Mouse (Mus musculus): ENCODE measurements around the gene Ly6g6f. TPM values are rescaled to one million over a fixed set of nuclear protein-coding genes. Genes with fewer than 3 reads are reported as not detected.
A peak's percentile ranks its signal among the peaks of the same experiment; 100 is the strongest.

Gene Ly6g6f
- polyA plus RNA-seq, 1 experiment from 2014 or later: 5.1 TPM

GRCm38 (mm10) chr17:35050126-35050750 is 35.2 kb downstream of the Ly6g6f start:
- under 1% methylated on average over 27 of the region's 27 CpGs for WGBS (ENCODE audit: insufficient replicate concordance)
- ATAC-seq (ENCODE audit: insufficient read depth): peak; percentile 23

DNA sequence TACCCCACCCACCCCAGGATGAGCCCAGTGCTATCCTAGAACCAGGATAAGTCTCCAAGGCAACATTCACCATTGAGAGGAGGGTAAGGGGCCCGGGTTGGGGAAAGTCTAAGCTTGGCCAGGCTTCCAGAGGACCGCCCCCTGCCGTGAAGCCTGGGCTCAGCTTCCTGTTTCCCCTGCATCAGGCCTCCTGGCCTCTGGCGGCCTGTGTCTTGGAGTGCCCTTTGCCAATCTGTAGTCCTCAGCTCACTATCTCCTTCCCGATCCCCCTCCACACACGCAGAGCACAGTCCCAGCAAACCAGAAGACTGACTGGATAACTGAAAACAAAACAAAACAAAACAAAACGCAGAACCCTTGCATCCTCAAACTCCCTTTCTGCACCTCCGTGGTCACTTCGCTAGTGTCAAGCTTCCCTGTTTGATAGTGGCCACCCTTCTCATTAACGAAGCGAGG is 35.8 kb downstream of the Ly6g6f start, which contains the start of gene Clic1:
Clic1 (plus strand) TSS at position 406 of the 456 bp plus-strand sequence.
- Histone ChIP-seq H3K27me3 (no peaks in the 10 kb centered on the region), H3K27ac (replicated peaks) (peak within 1 kb of the TSS; percentile 91), H3K4me1 (replicated peaks) (peaks cover 86% of the 10 kb centered on the region), H3K9ac (peak within 1 kb of the TSS; percentile 87), H3K36me3 (replicated peaks) (peaks cover 27% of the 10 kb centered on the region), H3K4me3 (replicated peaks) (peak within 1 kb of the TSS; percentile 72), H3K9me3 (replicated peaks) (no peaks in the 10 kb centered on the region), H3K4me2 (peak within 1 kb of the TSS; percentile 98)
- no peak for ATAC-seq (ENCODE audit: insufficient read depth)
- WGBS (ENCODE audit: insufficient replicate concordance): 1% methylated on average over 11 of the region's 11 CpGs

More at GRCm38 (mm10) chr17:35050126-35050750, 35.2 kb downstream of the Ly6g6f start:
- peaks cover 33% of the 10 kb centered on the region for H3K36me3 ChIP-seq (replicated peaks)
- peak overlapping the region; percentile 87 for H3K9ac ChIP-seq
- H3K4me2 ChIP-seq: peak overlapping the region; percentile 98
- no peaks in the 10 kb centered on the region for H3K9me3 ChIP-seq (replicated peaks)
- no peaks in the 10 kb centered on the region for H3K27me3 ChIP-seq
- peak overlapping the region; percentile 72 for H3K4me3 ChIP-seq (replicated peaks)
- H3K4me1 ChIP-seq (replicated peaks): peaks cover 82% of the 10 kb centered on the region
- H3K27ac ChIP-seq (replicated peaks): peak overlapping the region; percentile 91

- ATAC-seq (ENCODE audit: insufficient read depth): no peak
Observed at GRCm38 (mm10) chr17:35048932-35049440, 36.4 kb downstream of the Ly6g6f start.

GRCm38 (mm10) chr17:35048149-35048931 is 37.1 kb downstream of the Ly6g6f start:
- Histone ChIP-seq H3K4me3 (replicated peaks) (peak overlapping the region; percentile 37), H3K9me3 (replicated peaks) (no peaks in the 10 kb centered on the region), H3K27ac (replicated peaks) (peak overlapping the region; percentile 91), H3K27me3 (no peaks in the 10 kb centered on the region), H3K9ac (peak overlapping the region; percentile 51), H3K4me1 (replicated peaks) (peaks cover 98% of the 10 kb centered on the region), H3K4me2 (peak overlapping the region; percentile 98), H3K36me3 (replicated peaks) (peaks cover 14% of the 10 kb centered on the region)
- 5% methylated on average over 11 of the region's 11 CpGs for WGBS (ENCODE audit: insufficient replicate concordance)
- no peak for ATAC-seq (ENCODE audit: insufficient read depth)

More at GRCm38 (mm10) chr17:35048932-35049440, 36.4 kb downstream of the Ly6g6f start:
- H3K27ac ChIP-seq (replicated peaks): peak overlapping the region; percentile 91
- WGBS (ENCODE audit: insufficient replicate concordance): 32% methylated on average over 5 of the region's 5 CpGs
- H3K4me3 ChIP-seq (replicated peaks): peak overlapping the region; percentile 72; the same call in 1 of the 2 replicates
- H3K4me1 ChIP-seq (replicated peaks): peaks cover 92% of the 10 kb centered on the region
- no peaks in the 10 kb centered on the region for H3K9me3 ChIP-seq (replicated peaks)
- H3K4me2 ChIP-seq: peak overlapping the region; percentile 98
- H3K27me3 ChIP-seq: no peaks in the 10 kb centered on the region
- peaks cover 21% of the 10 kb centered on the region for H3K36me3 ChIP-seq (replicated peaks)
- H3K9ac ChIP-seq: 0 out of 2 replicates have a peak overlapping the region, but pooled peaks have one; percentile 12

- 10% methylated on average over 1 of the region's 1 CpGs for WGBS (ENCODE audit: insufficient replicate concordance)
- Histone ChIP-seq H3K27ac (replicated peaks) (peak overlapping the region; percentile 91), H3K9ac (peak overlapping the region; percentile 51), H3K4me1 (replicated peaks) (peaks cover 94% of the 10 kb centered on the region), H3K4me3 (replicated peaks) (peak overlapping the region; percentile 72), H3K36me3 (replicated peaks) (peaks cover 8% of the 10 kb centered on the region), H3K27me3 (no peaks in the 10 kb centered on the region), H3K9me3 (replicated peaks) (no peaks in the 10 kb centered on the region), H3K4me2 (peak overlapping the region; percentile 98)
- ATAC-seq (ENCODE audit: insufficient read depth): no peak
Observed at GRCm38 (mm10) chr17:35047688-35048087, 37.7 kb downstream of the Ly6g6f start.

DNA sequence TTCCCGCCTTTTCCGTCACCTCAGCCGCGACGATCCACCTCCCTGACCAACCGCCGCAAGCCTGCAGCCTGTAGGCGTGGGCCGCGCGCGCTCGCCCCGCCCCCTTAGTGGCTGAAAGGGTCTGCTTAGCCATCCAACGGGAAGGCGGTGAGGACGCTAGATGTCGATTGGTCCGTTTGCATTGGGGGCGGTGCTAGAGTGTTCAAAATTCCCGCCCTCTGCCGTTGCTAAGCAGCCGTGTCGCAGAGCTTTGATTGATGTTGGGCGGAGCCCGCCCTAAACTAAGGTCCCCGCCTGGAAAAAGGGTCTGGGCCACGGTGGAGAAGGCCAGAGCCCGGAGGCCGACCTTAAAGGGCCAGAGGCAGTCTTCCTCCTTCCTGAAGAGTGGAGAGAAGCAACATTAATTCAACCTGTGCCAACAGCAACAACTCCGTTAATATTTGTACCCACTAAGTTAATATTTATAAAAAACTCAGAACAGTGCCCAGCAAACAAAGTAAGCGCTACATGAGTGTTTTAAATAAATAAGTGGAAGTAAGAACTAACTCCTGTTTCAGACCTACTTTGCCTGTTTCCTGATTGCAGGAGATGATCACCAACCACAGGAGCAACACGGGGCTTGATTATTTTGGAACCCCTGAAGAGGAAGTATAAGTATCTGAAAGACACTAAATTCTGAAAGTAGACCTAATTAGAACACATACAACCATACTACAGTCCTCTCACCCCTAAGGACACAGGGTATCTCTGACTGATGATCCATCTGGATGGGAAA is 38.5 kb downstream of the Ly6g6f start, which contains the start of gene Msh5:
Msh5 (minus strand) TSS at position 65 of the 775 bp plus-strand sequence.
- ATAC-seq (ENCODE audit: insufficient read depth): peak; percentile 87
- Histone ChIP-seq H3K9ac (peak within 1 kb of the TSS; percentile 88), H3K36me3 (replicated peaks) (no peaks in the 10 kb centered on the region), H3K27ac (replicated peaks) (peak within 1 kb of the TSS; percentile 91), H3K4me2 (peak within 1 kb of the TSS; percentile 98), H3K27me3 (no peaks in the 10 kb centered on the region), H3K9me3 (replicated peaks) (no peaks in the 10 kb centered on the region), H3K4me1 (replicated peaks) (peaks cover 91% of the 10 kb centered on the region), H3K4me3 (replicated peaks) (peak within 1 kb of the TSS; percentile 72)
- 2% methylated on average over 33 of the region's 33 CpGs for WGBS (ENCODE audit: insufficient replicate concordance)

DNA sequence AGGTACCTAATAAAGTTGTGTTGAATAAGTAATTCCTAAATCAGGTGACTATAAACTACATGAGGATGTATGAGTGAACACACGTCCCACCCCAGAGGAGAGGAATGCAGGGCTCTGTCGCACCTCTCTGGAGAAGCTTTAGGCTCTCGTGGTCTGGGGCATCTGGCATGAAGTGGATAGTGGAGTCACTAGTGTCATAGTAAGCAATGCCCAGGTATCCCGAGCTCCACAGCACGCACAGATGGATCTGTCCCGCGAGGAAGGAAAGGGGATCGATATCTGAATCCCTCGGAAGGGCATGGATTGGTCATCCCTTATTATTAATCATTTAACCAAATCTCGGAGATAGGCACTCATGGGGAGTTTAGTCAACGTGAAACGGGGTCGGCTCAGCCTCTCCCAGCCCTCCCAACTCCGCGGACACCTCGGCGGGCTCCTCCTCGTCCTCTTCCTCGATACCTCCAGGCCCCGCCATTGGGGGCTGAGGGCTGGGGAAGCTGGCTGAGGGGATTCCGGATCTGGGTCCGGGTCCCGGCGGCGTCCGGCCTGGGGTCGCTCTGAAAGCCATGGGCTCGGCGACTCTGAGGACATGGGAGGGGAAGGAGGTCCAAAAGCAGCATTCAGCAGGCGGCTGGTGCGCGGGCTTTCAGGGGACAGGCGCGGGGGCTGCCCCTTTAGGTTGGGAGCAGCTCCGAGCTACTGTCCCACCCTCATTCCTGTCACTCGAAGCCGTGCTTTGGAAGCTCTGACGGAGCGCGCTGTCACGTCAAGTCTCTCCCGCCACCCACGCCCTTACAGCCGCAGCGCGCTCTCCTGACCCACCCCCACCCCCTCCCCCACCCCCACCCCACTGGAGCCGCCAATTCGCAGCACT is 39.4 kb downstream of the Ly6g6f start:
- H3K4me2 ChIP-seq: peak overlapping the region; percentile 98
- peak overlapping the region; percentile 88 for H3K9ac ChIP-seq
- H3K9me3 ChIP-seq (replicated peaks): no peaks in the 10 kb centered on the region
- ATAC-seq (ENCODE audit: insufficient read depth): no peak
- H3K4me3 ChIP-seq (replicated peaks): peak overlapping the region; percentile 72
- WGBS (ENCODE audit: insufficient replicate concordance): 3% methylated on average over 48 of the region's 48 CpGs
- peaks cover 89% of the 10 kb centered on the region for H3K4me1 ChIP-seq (replicated peaks)
- H3K36me3 ChIP-seq (replicated peaks): no peaks in the 10 kb centered on the region
- peak overlapping the region; percentile 91 for H3K27ac ChIP-seq (replicated peaks)
- H3K27me3 ChIP-seq: no peaks in the 10 kb centered on the region

DNA sequence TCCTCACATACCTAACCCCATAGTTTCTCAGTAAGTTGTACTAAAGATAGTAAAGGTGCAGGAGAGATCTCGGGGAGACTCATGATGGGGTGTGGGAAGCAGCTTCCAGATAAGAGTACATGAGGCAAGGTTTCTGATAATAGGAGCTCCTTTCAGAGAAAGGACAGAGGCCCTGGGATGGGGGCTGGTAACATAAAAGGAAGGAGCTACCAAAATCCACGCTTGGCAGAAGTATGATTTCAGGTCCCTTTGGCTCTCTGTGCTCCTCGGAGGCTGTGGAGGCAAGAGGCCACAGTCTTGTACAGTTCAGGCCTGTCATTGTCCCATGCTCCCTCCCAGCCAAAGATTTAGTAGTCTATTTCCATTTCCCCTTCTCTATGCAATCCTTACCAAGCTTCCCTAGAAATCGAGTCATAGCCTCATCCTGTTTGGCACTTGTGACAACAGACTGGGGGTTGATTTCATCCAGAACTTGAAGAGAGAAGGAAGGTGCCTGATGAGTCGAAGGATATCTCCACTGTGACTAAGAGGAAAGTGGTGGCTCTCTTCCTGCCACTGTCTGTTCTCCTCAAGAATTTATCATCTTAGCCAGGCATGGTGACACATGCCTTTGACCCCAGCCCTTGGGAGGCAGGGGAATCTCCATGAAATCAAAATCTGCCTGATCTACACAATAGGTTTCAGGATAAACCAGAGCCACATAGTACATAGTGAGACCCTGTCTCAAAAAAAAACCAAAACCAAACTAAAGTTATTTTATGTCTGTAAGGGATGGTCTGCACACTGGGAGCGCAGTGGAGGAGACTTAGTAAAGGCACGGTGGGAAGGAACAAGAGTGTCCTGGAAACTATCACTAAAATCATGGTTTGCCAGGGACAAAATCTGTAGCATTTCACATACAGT is 40.3 kb downstream of the Ly6g6f start:
- H3K36me3 ChIP-seq (replicated peaks): no peaks in the 10 kb centered on the region
- H3K27ac ChIP-seq (replicated peaks): peak overlapping the region; percentile 91
- no peaks in the 10 kb centered on the region for H3K27me3 ChIP-seq
- peaks cover 82% of the 10 kb centered on the region for H3K4me1 ChIP-seq (replicated peaks)
- WGBS (ENCODE audit: insufficient replicate concordance): 27% methylated on average over 7 of the region's 7 CpGs
- H3K4me3 ChIP-seq (replicated peaks): peak overlapping the region; percentile 72
- peak; percentile 30; the same call in 1 of the 2 replicates for ATAC-seq (ENCODE audit: insufficient read depth)
- peak overlapping the region; percentile 98 for H3K4me2 ChIP-seq
- no peaks in the 10 kb centered on the region for H3K9me3 ChIP-seq (replicated peaks)
- H3K9ac ChIP-seq: peak overlapping the region; percentile 88

- Histone ChIP-seq H3K36me3 (replicated peaks) (no peaks in the 10 kb centered on the region), H3K27ac (replicated peaks) (peak overlapping the region; percentile 91), H3K9ac (no peak overlapping the region), H3K4me3 (replicated peaks) (no peak overlapping the region), H3K9me3 (replicated peaks) (no peaks in the 10 kb centered on the region), H3K4me2 (no peak overlapping the region), H3K4me1 (replicated peaks) (peaks cover 68% of the 10 kb centered on the region), H3K27me3 (no peaks in the 10 kb centered on the region)
- WGBS (ENCODE audit: insufficient replicate concordance): 72% methylated on average over 4 of the region's 4 CpGs
- no peak for ATAC-seq (ENCODE audit: insufficient read depth)
Observed at GRCm38 (mm10) chr17:35043794-35044193, 41.6 kb downstream of the Ly6g6f start.
